Mouse (Mus musculus) midbrain, embryonic 13.5 days (tissue): ENCODE results near the gene Slc16a7. TPM values are rescaled to one million over a fixed set of nuclear protein-coding genes. Genes with fewer than 3 reads are reported as not detected.

Experiments used
- ATAC-seq: fragments of 200-750 bp; cut with Nextera tagmentation; 2 replicates; pipeline ENCODE4 v1.8.0; 2017; ENCODE audit warnings: mild to moderate bottlenecking, moderate TSS enrichment, moderate library complexity
- H3K27ac ChIP-seq: fragments of 300-500 bp; sonication (generic); 2 replicates; pipeline ENCODE4 v1.5.1; 2015; ENCODE audit warnings: inconsistent platforms, mild to moderate bottlenecking, moderate library complexity
- H3K27me3 ChIP-seq: fragments of 300-500 bp; sonication (generic); 2 replicates; pipeline ENCODE4 v1.6.1; 2015; ENCODE audit warnings: mild to moderate bottlenecking, inconsistent platforms
- H3K36me3 ChIP-seq: fragments of 300-500 bp; sonication (generic); 2 replicates; pipeline ENCODE4 v1.6.1; 2015; ENCODE audit warnings: mild to moderate bottlenecking, inconsistent platforms
- H3K4me1 ChIP-seq: fragments of 300-500 bp; sonication (generic); replicated peaks from 2 replicates; pipeline ENCODE4 v1.6.1; 2015; ENCODE audit warnings: inconsistent platforms
- H3K4me2 ChIP-seq: fragments of 300-500 bp; sonication (generic); replicated peaks from 2 replicates; pipeline ENCODE4 v1.6.1; 2015; ENCODE audit warnings: moderate library complexity, mild to moderate bottlenecking, inconsistent platforms
- H3K4me3 ChIP-seq: fragments of 300-500 bp; sonication (generic); replicated peaks from 2 replicates; pipeline ENCODE4 v1.5.1; 2015; ENCODE audit warnings: mild to moderate bottlenecking, inconsistent platforms
- H3K9ac ChIP-seq: fragments of 300-500 bp; sonication (generic); replicated peaks from 2 replicates; pipeline ENCODE4 v1.6.1; 2015; ENCODE audit warnings: mild to moderate bottlenecking, inconsistent platforms
- H3K9me3 ChIP-seq: fragments of 300-500 bp; sonication (generic); 2 replicates; pipeline ENCODE4 v1.6.1; 2016; ENCODE audit warnings: mild to moderate bottlenecking, inconsistent platforms
- WGBS: fragments of 180-500 bp; shearing (Covaris S2); methylation state at CpG from one replicate; pipeline ENCODE4 v1.1.7; 2015; 5-methylcytosine and 5-hydroxymethylcytosine counted together
- polyA plus RNA-seq: library from polyadenylated mRNA; unstranded; fragments of >200 nt; fragmentation: Nextera tagmentation; extraction: Ambion mirVana; gene quantifications from 2 replicates; pipeline ENCODE4 v1.2.1, GENCODE M21; 2015

Gene Slc16a7
- polyA plus RNA-seq, 1 experiment from 2014 or later = 4.4 TPM

- Histone ChIP-seq H3K9ac (no peak overlapping the region), H3K4me3 (no peak overlapping the region), H3K4me1 (no peaks in the 10 kb centered on the region), H3K27me3 (no peaks in the 10 kb centered on the region), H3K36me3 (no peaks in the 10 kb centered on the region), H3K27ac (no peak overlapping the region), H3K4me2 (no peak overlapping the region), H3K9me3 (no peaks in the 10 kb centered on the region)
- WGBS = 87% methylated on average over 6 of the region's 6 CpGs
- ATAC-seq = no peak
Measured at GRCm38 (mm10) chr10:125317317-125317716, 71.9 kb downstream of the Slc16a7 start.

- no peak for ATAC-seq
- no peaks in the 10 kb centered on the region for H3K9me3 ChIP-seq
- no peak overlapping the region for H3K4me2 ChIP-seq
- no peaks in the 10 kb centered on the region for H3K4me1 ChIP-seq
- WGBS = 93% methylated on average over 2 of the region's 2 CpGs
- H3K27ac ChIP-seq = no peak overlapping the region
- H3K4me3 ChIP-seq = no peak overlapping the region
- no peak overlapping the region for H3K9ac ChIP-seq
- no peaks in the 10 kb centered on the region for H3K36me3 ChIP-seq
- H3K27me3 ChIP-seq = no peaks in the 10 kb centered on the region
Measured at GRCm38 (mm10) chr10:125310855-125311254, 78.4 kb downstream of the Slc16a7 start.

GRCm38 (mm10) chr10:125298036-125298435 lies 91.2 kb downstream of the Slc16a7 start:
- WGBS = 82% methylated on average over 6 of the region's 6 CpGs
- Histone ChIP-seq H3K4me2 (no peak overlapping the region), H3K27ac (no peak overlapping the region), H3K4me3 (no peak overlapping the region), H3K9ac (no peak overlapping the region), H3K36me3 (peaks cover 3% of the 10 kb centered on the region; the same call in 1 of the 2 replicates), H3K4me1 (no peaks in the 10 kb centered on the region), H3K9me3 (no peaks in the 10 kb centered on the region), H3K27me3 (no peaks in the 10 kb centered on the region)
- no peak for ATAC-seq

- peaks cover 3% of the 10 kb centered on the region; the same call in 1 of the 2 replicates for H3K36me3 ChIP-seq
- H3K4me2 ChIP-seq = no peak overlapping the region
- no peaks in the 10 kb centered on the region for H3K27me3 ChIP-seq
- no peak for ATAC-seq
- no peak overlapping the region for H3K27ac ChIP-seq
- no peaks in the 10 kb centered on the region for H3K9me3 ChIP-seq
- H3K4me1 ChIP-seq = no peaks in the 10 kb centered on the region
- H3K9ac ChIP-seq = no peak overlapping the region
- WGBS = 87% methylated on average over 9 of the region's 9 CpGs
- no peak overlapping the region for H3K4me3 ChIP-seq
Measured at GRCm38 (mm10) chr10:125290320-125290719, 98.9 kb downstream of the Slc16a7 start.

- H3K9ac ChIP-seq = no peak overlapping the region
- H3K4me1 ChIP-seq = no peaks in the 10 kb centered on the region
- ATAC-seq = no peak
- no peaks in the 10 kb centered on the region for H3K27me3 ChIP-seq
- no peak overlapping the region for H3K4me3 ChIP-seq
- 76% methylated on average over 6 of the region's 6 CpGs for WGBS
- no peak overlapping the region for H3K4me2 ChIP-seq
- H3K9me3 ChIP-seq = no peaks in the 10 kb centered on the region
- H3K27ac ChIP-seq = no peak overlapping the region
- no peaks in the 10 kb centered on the region for H3K36me3 ChIP-seq
Measured at GRCm38 (mm10) chr10:125288560-125288959, 100.7 kb downstream of the Slc16a7 start.

- Histone ChIP-seq H3K27me3 (no peaks in the 10 kb centered on the region), H3K4me3 (no peak overlapping the region), H3K9me3 (no peaks in the 10 kb centered on the region), H3K4me1 (no peaks in the 10 kb centered on the region), H3K27ac (no peak overlapping the region), H3K4me2 (no peak overlapping the region), H3K9ac (no peak overlapping the region), H3K36me3 (no peaks in the 10 kb centered on the region)
- ATAC-seq = no peak
- WGBS = 77% methylated on average over 5 of the region's 5 CpGs
Measured at GRCm38 (mm10) chr10:125285386-125285785, 103.9 kb downstream of the Slc16a7 start.

GRCm38 (mm10) chr10:125275149-125275848 lies 114.0 kb downstream of the Slc16a7 start:
- H3K4me1 ChIP-seq = no peaks in the 10 kb centered on the region

GRCm38 (mm10) chr10:125274519-125275148 lies 114.6 kb downstream of the Slc16a7 start:
- Histone ChIP-seq H3K4me1 (no peaks in the 10 kb centered on the region), H3K27me3 (no peaks in the 10 kb centered on the region), H3K4me2 (no peak overlapping the region), H3K27ac (no peak overlapping the region), H3K9ac (no peak overlapping the region), H3K4me3 (no peak overlapping the region), H3K36me3 (no peaks in the 10 kb centered on the region), H3K9me3 (no peaks in the 10 kb centered on the region)
- ATAC-seq = no peak
- 75% methylated on average over 5 of the region's 5 CpGs for WGBS

More at GRCm38 (mm10) chr10:125275149-125275848, 114.0 kb downstream of the Slc16a7 start:
- Histone ChIP-seq H3K4me3 (no peak overlapping the region), H3K9me3 (no peaks in the 10 kb centered on the region), H3K27me3 (no peaks in the 10 kb centered on the region), H3K36me3 (no peaks in the 10 kb centered on the region), H3K27ac (no peak overlapping the region), H3K9ac (no peak overlapping the region), H3K4me2 (no peak overlapping the region)
- 73% methylated on average over 12 of the region's 12 CpGs for WGBS
- peak; percentile 87 for ATAC-seq

GRCm38 (mm10) chr10:125273759-125274158 lies 115.5 kb downstream of the Slc16a7 start:
- no peak overlapping the region for H3K9ac ChIP-seq
- 59% methylated on average over 7 of the region's 7 CpGs for WGBS
- no peaks in the 10 kb centered on the region for H3K36me3 ChIP-seq
- no peak overlapping the region for H3K4me3 ChIP-seq
- H3K4me2 ChIP-seq = no peak overlapping the region
- H3K27ac ChIP-seq = no peak overlapping the region
- H3K27me3 ChIP-seq = no peaks in the 10 kb centered on the region
- ATAC-seq = no peak
- H3K9me3 ChIP-seq = no peaks in the 10 kb centered on the region
- no peaks in the 10 kb centered on the region for H3K4me1 ChIP-seq

GRCm38 (mm10) chr10:125271448-125271847 lies 117.8 kb downstream of the Slc16a7 start:
- 80% methylated on average over 5 of the region's 5 CpGs for WGBS
- no peak overlapping the region for H3K4me2 ChIP-seq
- no peaks in the 10 kb centered on the region for H3K27me3 ChIP-seq
- H3K4me1 ChIP-seq = no peaks in the 10 kb centered on the region
- H3K36me3 ChIP-seq = no peaks in the 10 kb centered on the region
- H3K27ac ChIP-seq = no peak overlapping the region
- no peak overlapping the region for H3K4me3 ChIP-seq
- H3K9me3 ChIP-seq = no peaks in the 10 kb centered on the region
- no peak overlapping the region for H3K9ac ChIP-seq
- ATAC-seq = no peak

GRCm38 (mm10) chr10:125270266-125270665 lies 119.0 kb downstream of the Slc16a7 start:
- Histone ChIP-seq H3K4me1 (no peaks in the 10 kb centered on the region), H3K27ac (no peak overlapping the region), H3K4me2 (no peak overlapping the region), H3K27me3 (no peaks in the 10 kb centered on the region), H3K9me3 (no peaks in the 10 kb centered on the region), H3K36me3 (no peaks in the 10 kb centered on the region), H3K9ac (no peak overlapping the region), H3K4me3 (no peak overlapping the region)
- no peak for ATAC-seq
- WGBS = 88% methylated on average over 5 of the region's 5 CpGs

- Histone ChIP-seq H3K36me3 (no peaks in the 10 kb centered on the region), H3K4me1 (no peaks in the 10 kb centered on the region), H3K4me2 (no peak overlapping the region), H3K27me3 (no peaks in the 10 kb centered on the region), H3K4me3 (no peak overlapping the region), H3K27ac (no peak overlapping the region), H3K9ac (no peak overlapping the region), H3K9me3 (no peaks in the 10 kb centered on the region)
- 82% methylated on average over 4 of the region's 4 CpGs for WGBS
- no peak for ATAC-seq
Measured at GRCm38 (mm10) chr10:125266322-125266721, 122.9 kb downstream of the Slc16a7 start.
